Mouse (Mus musculus) cerebellum, postnatal 10 days (tissue): Measurements from ENCODE around the gene Oas1c.

Experiments
- DNase-seq, 2 experiments: peaks; one replicate each; pipeline ENCODE4 v3.0.0; 2021; ENCODE audit warnings: mixed read lengths in 2 of 2

The Oas1c gene

GRCm38 (mm10) chr5:120779922-120780321 lies 32.4 kb downstream of the Oas1c start:
- DNase-seq, result no peak

GRCm38 (mm10) chr5:120778941-120779340 lies 33.4 kb downstream of the Oas1c start:
- no peak for DNase-seq

- DNase-seq, result no peak
Observed at GRCm38 (mm10) chr5:120777478-120777877, 34.8 kb downstream of the Oas1c start, which contains the start of gene Oas3. TSS of gene Oas3 (minus strand) at chr5:120777661.

- DNase-seq, result no peak
Observed at GRCm38 (mm10) chr5:120776801-120777200, 35.5 kb downstream of the Oas1c start.

GRCm38 (mm10) chr5:120775287-120775985 lies 36.9 kb downstream of the Oas1c start:
- DNase-seq, result no peak

GRCm38 (mm10) chr5:120769396-120769795 lies 42.9 kb downstream of the Oas1c start:
- DNase-seq, result no peak

GRCm38 (mm10) chr5:120765010-120765409 lies 47.3 kb downstream of the Oas1c start:
- peak; percentile 17 to 27 for DNase-seq

- DNase-seq, result peak; percentile 47 to 62
Observed at GRCm38 (mm10) chr5:120761901-120762300, 50.4 kb downstream of the Oas1c start.

- no peak for DNase-seq
Observed at GRCm38 (mm10) chr5:120754215-120754614, 58.1 kb downstream of the Oas1c start.

GRCm38 (mm10) chr5:120752786-120753185 lies 59.5 kb downstream of the Oas1c start:
- no peak for DNase-seq

GRCm38 (mm10) chr5:120751206-120751605 lies 61.1 kb downstream of the Oas1c start:
- no peak for DNase-seq
